Mouse (Mus musculus) MEL (cell line): Measurements from ENCODE around the gene Cse1l.
A peak's percentile ranks its signal among the peaks of the same experiment; 100 is the strongest.

Experiments used
- CTCF ChIP-seq, 3 experiments: IDR thresholded peaks in 2 of 3; conservative IDR thresholded peaks in 1 of 3; 2 replicates each; pipeline ENCODE4 v1.5.1; 2011 to 2012; ENCODE audit warnings: low read length in 3 of 3, low read depth in 2 of 3, mild to moderate bottlenecking in 2 of 3, improper control_type of control experiment in 1 of 3, inconsistent platforms in 1 of 3, mixed read lengths in 1 of 3, moderate library complexity in 1 of 3; ENCODE audit not compliant: control insufficient read depth in 1 of 3, insufficient read depth in 1 of 3, poor library complexity in 1 of 3, severe bottlenecking in 1 of 3
- EP300 ChIP-seq, 2 experiments: IDR thresholded peaks; 2 replicates each; pipeline ENCODE4 v1.6.1; 2011; ENCODE audit warnings: improper control_type of control experiment in 2 of 2, low read length in 2 of 2, low read depth in 1 of 2, mild to moderate bottlenecking in 1 of 2
- HCFC1 ChIP-seq: IDR thresholded peaks from 2 replicates; pipeline ENCODE4 v1.6.1; 2012; ENCODE audit warnings: low read depth, mild to moderate bottlenecking, inconsistent platforms, low read length, improper control_type of control experiment, moderate library complexity
- MAFK ChIP-seq: IDR thresholded peaks from 2 replicates; pipeline ENCODE4 v1.6.1; 2011; ENCODE audit warnings: low read depth, mild to moderate bottlenecking, low read length, improper control_type of control experiment, borderline replicate concordance
- POLR2AphosphoS2 ChIP-seq: IDR thresholded peaks from 2 replicates; pipeline ENCODE4 v1.6.1; 2011; ENCODE audit warnings: low read length, improper control_type of control experiment
- TAL1 ChIP-seq: IDR thresholded peaks from 2 replicates; pipeline ENCODE4 v1.6.1; 2012; ENCODE audit warnings: mild to moderate bottlenecking, inconsistent platforms, low read length, moderate library complexity, mixed read lengths
- USF1 ChIP-seq: IDR thresholded peaks from 2 replicates; pipeline ENCODE4 v1.6.1; 2014; ENCODE audit warnings: low read depth, mild to moderate bottlenecking, inconsistent platforms, low read length, improper control_type of control experiment, moderate library complexity
- ZMIZ1 ChIP-seq: IDR thresholded peaks from 2 replicates; pipeline ENCODE4 v1.6.1; 2012; ENCODE audit warnings: low read depth, mild to moderate bottlenecking, inconsistent platforms, low read length, improper control_type of control experiment, moderate library complexity

DNA sequence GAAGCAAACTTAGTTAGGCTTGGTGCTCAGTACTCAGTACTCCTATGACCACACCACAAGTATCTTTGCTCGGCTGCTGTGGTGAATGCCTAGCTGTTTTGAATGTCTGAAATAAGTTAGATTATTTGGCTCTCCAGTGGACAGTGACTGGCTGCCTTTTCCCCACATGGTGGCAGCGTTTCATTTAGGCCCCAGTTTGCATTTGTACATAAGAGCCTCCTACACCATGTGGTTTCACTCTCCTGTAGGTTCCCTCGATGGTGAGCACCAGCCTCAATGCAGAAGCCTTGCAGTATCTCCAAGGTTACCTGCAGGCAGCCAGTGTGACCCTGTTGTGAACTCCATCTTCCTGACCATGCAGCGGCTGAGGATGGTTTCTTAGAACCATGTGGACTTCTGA, 39.6 kb downstream of the Cse1l start:
- TF ChIP-seq HCFC1: no peak
- TF ChIP-seq CTCF (IDR thresholded peaks at IDR 0.05 in 2 of 3, conservative IDR thresholded peaks at IDR 0.05 in 1 of 3; ENCODE audit: control insufficient read depth in 1 of 3, insufficient read depth in 1 of 3, low read depth in 2 of 3, low read length in 3 of 3, poor library complexity in 1 of 3, severe bottlenecking in 1 of 3): peak; percentile 54 to 70 (median 57); a peak in 5 of 6 replicates
- no peak for TF ChIP-seq MAFK
- no peak for TF ChIP-seq EP300 (IDR thresholded peaks at IDR 0.05; ENCODE audit: low read depth in 1 of 2, low read length in 2 of 2)
- TF ChIP-seq TAL1: no peak
- TF ChIP-seq ZMIZ1: no peak
- TF ChIP-seq USF1: no peak
- TF ChIP-seq POLR2AphosphoS2: no peak
